Mouse (Mus musculus) ES-E14 (cell line): Measurements from ENCODE around the gene Ddx10. TPM values are rescaled to one million over a fixed set of nuclear protein-coding genes. Genes with fewer than 3 reads are reported as not detected.

ENCODE experiments used
- DNase-seq: peaks from one replicate; pipeline ENCODE4 v3.0.0-alpha.2; 2013; ENCODE audit warnings: low read depth, low spot score
- H3K27ac ChIP-seq: 2 replicates; pipeline ENCODE4 v1.5.1; 2012; ENCODE audit warnings: low read depth, mild to moderate bottlenecking, low read length, moderate library complexity, mixed read lengths; ENCODE audit not compliant: poor library complexity, insufficient read depth, severe bottlenecking
- H3K36me3 ChIP-seq: 2 replicates; pipeline ENCODE4 v1.6.1; 2012; ENCODE audit warnings: mild to moderate bottlenecking, low read length, moderate library complexity, mixed read lengths; ENCODE audit not compliant: control insufficient read depth, poor library complexity, insufficient read depth, severe bottlenecking
- H3K4me1 ChIP-seq, 2 experiments: fragments of 150-350 bp in 1 of 2; sonication (generic) in 1 of 2; 2 replicates each; pipeline ENCODE4 v1.6.1; 2012; ENCODE audit warnings: low read length in 2 of 2, mild to moderate bottlenecking in 1 of 2, mixed read lengths in 1 of 2; ENCODE audit not compliant: control insufficient read depth in 2 of 2, insufficient read depth in 2 of 2, poor library complexity in 1 of 2
- H3K4me3 ChIP-seq, 2 experiments: fragments of 150-350 bp in 1 of 2; sonication (generic) in 1 of 2; 2 replicates each; pipeline ENCODE4 v1.5.1; 2012; ENCODE audit warnings: low read length in 2 of 2, low read depth in 1 of 2, mild to moderate bottlenecking in 1 of 2, mixed read lengths in 1 of 2; ENCODE audit not compliant: insufficient read depth in 1 of 2, poor library complexity in 1 of 2, severe bottlenecking in 1 of 2
- H3K9ac ChIP-seq: 2 replicates; pipeline ENCODE4 v1.6.1; 2012; ENCODE audit warnings: low read depth, mild to moderate bottlenecking, low read length, mixed read lengths; ENCODE audit not compliant: poor library complexity, insufficient read depth, severe bottlenecking
- H3K9me3 ChIP-seq: fragments of 150-350 bp; sonication (generic); 2 replicates; pipeline ENCODE4 v1.6.1; 2012; ENCODE audit warnings: low read depth, mild to moderate bottlenecking, low read length; ENCODE audit not compliant: control insufficient read depth, insufficient read depth
- CHD2 ChIP-seq: IDR thresholded peaks from 2 replicates; pipeline ENCODE4 v1.6.1; 2014; ENCODE audit warnings: mild to moderate bottlenecking, low read depth, low read length, inconsistent platforms
- HCFC1 ChIP-seq: IDR thresholded peaks from 2 replicates; pipeline ENCODE4 v1.6.1; 2012; ENCODE audit warnings: low read length, inconsistent platforms, borderline replicate concordance; ENCODE audit not compliant: insufficient read depth
- MAFK ChIP-seq: IDR thresholded peaks from 2 replicates; pipeline ENCODE4 v1.6.1; 2014; ENCODE audit warnings: mild to moderate bottlenecking, low read depth, low read length, inconsistent platforms; ENCODE audit not compliant: insufficient read depth
- ZC3H11A ChIP-seq: IDR thresholded peaks from 2 replicates; pipeline ENCODE4 v1.6.1; 2012; ENCODE audit warnings: low read depth, mild to moderate bottlenecking, inconsistent platforms, low read length, borderline replicate concordance
- ZNF384 ChIP-seq: IDR thresholded peaks from 2 replicates; pipeline ENCODE4 v1.6.1; 2012; ENCODE audit warnings: low read depth, low read length, inconsistent platforms
- in situ Hi-C, 2 experiments: fragments of 600-800 bp; cut with MboI; formaldehyde crosslinking; loops; one replicate each; pipeline ENCODE4 v1.15.1; 2025; ENCODE audit warnings: low sequenced_read_pairs in 2 of 2, inconsistent platforms in 1 of 2; ENCODE audit not compliant: unreplicated experiment in 2 of 2
- total RNA-seq: library from RNA; depleted of rRNA; stranded (reverse); fragments of 300-350 nt; gene quantifications from 2 replicates; pipeline ENCODE4 v1.2.3, GENCODE M21; 2012

Ddx10 gene
- total RNA-seq, 1 experiment, result 46.7 TPM

DNA sequence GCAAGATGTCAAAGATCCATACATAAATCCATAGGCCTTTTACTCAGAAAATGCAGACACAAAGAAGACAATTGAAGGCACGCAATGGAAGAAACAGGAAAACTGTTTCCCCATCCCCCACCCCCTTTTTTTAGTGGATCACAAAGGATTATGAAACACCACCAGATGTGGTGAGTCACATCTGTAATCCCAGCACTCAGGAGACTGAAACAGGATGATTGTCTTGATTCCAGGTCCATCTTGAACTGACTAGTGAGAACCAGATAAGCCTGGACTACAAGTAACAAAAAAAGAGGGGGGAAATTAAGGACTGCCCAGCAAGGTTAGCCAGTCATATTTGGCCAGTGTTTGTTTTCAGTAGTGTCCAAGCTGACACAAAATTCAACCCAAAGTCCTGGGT is 28.5 kb upstream of the Ddx10 start:
- in situ Hi-C loops, result no loop called here
- TF ChIP-seq ZNF384 (no peak), CHD2 (no peak), MAFK (no peak), ZC3H11A (no peak), HCFC1 (no peak)

DNA sequence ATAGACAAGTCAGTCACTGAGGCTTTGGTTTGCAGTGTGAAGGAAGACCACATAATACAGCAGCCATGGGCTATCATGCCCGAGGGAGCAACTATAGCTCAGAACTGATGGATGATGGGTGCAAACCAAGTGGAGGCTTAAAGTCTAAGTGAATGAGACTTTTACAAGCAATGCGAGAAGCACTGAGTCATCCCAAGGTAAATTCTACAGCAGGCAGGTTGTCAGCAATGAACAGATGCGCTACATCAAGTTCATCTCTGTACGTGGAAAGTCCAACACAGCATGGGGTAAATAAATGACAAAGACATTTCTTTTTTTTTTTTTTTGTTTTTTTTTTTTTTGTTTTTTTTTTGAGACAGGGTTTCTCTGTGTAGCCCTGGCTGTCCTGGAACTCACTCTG is 24.9 kb upstream of the Ddx10 start:
- in situ Hi-C loops, result loop anchor here in 1 of 2 experiments (25.0 kb wide), 1 partner anchor 115 kb away; the partner anchor contains the start of gene Kdelc2
- no peak for DNase-seq
- H3K4me3 ChIP-seq, result no peak overlapping the region

More for the DNA sequence above, 28.5 kb upstream of the Ddx10 start:
- H3K4me1 ChIP-seq, result no peaks in the 10 kb centered on the region; a peak in 1 of 4 replicates
- H3K9ac ChIP-seq, result no peak overlapping the region
- no peaks in the 10 kb centered on the region for H3K36me3 ChIP-seq
- no peak overlapping the region for H3K4me3 ChIP-seq
- no peaks in the 10 kb centered on the region for H3K9me3 ChIP-seq
- H3K27ac ChIP-seq, result no peak overlapping the region
- no peak for DNase-seq

GRCm38 (mm10) chr9:53272207-53272606 is 24.4 kb upstream of the Ddx10 start:
- in situ Hi-C loops, result loop anchor here in 1 of 2 experiments (25.0 kb wide), 1 partner anchor 115 kb away; the partner anchor contains the start of gene Kdelc2
- Histone ChIP-seq H3K4me3 (no peak overlapping the region), H3K9me3 (no peaks in the 10 kb centered on the region), H3K27ac (no peak overlapping the region), H3K9ac (no peak overlapping the region), H3K36me3 (no peaks in the 10 kb centered on the region), H3K4me1 (peaks cover 0 to 2% of the 10 kb centered on the region in 2 experiments; a peak in 2 of 4 replicates)
- no peak for DNase-seq
- no peak for TF ChIP-seq ZNF384
- TF ChIP-seq CHD2, result no peak
- no peak for TF ChIP-seq MAFK
- no peak for TF ChIP-seq ZC3H11A
- TF ChIP-seq HCFC1, result no peak

More for the DNA sequence above, 24.9 kb upstream of the Ddx10 start:
- TF ChIP-seq ZC3H11A, result no peak
- TF ChIP-seq ZNF384, result peak; percentile 71
- Histone ChIP-seq H3K4me1 (peaks cover 0 to 2% of the 10 kb centered on the region in 2 experiments; a peak in 2 of 4 replicates), H3K27ac (no peak overlapping the region), H3K36me3 (no peaks in the 10 kb centered on the region), H3K9me3 (no peaks in the 10 kb centered on the region), H3K9ac (no peak overlapping the region)

- H3K27ac ChIP-seq, result no peak overlapping the region
- no peak for DNase-seq
- in situ Hi-C loops, result loop anchor here in 1 of 2 experiments (25.0 kb wide), 1 partner anchor 116 kb away; the partner anchor contains the start of gene Kdelc2
- peaks cover 0 to 2% of the 10 kb centered on the region in 2 experiments; a peak in 2 of 4 replicates for H3K4me1 ChIP-seq
- H3K9me3 ChIP-seq, result no peaks in the 10 kb centered on the region
- no peak for TF ChIP-seq MAFK
- TF ChIP-seq HCFC1, result no peak
- TF ChIP-seq CHD2, result no peak
- TF ChIP-seq ZNF384, result no peak
- TF ChIP-seq ZC3H11A, result no peak
- no peak overlapping the region for H3K4me3 ChIP-seq
- no peaks in the 10 kb centered on the region for H3K36me3 ChIP-seq
- H3K9ac ChIP-seq, result no peak overlapping the region
Measured at GRCm38 (mm10) chr9:53271281-53272022, 23.6 kb upstream of the Ddx10 start.
